Mouse (Mus musculus): ENCODE results near the gene Olfr1555-ps1.

DNA sequence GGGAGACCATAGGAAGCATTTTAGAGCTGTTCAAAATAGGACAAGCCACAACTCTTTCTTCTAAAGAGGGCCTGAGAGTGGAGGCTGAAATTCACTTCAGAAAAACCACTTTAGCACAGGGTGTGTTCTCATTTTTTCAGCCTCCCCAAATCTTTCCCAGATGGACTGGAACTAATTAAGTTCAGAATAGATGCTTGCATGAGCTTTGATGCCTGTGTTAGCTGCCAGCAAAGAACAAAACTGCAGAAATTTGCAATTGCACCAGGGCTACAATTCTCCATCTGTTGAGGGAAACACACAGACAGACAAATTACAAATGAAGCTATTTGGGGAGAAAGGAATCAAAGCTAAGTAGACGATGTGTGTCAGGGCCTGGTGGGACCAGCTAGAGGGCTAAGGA is 26.6 kb downstream of the Olfr1555-ps1 start:
- TF ChIP-seq POLR2A (IDR thresholded peaks at IDR 0.05; ENCODE audit: borderline replicate concordance, extremely low read depth, insufficient read depth, insufficient read length, poor library complexity, severe bottlenecking) (no peak), CTCF (IDR thresholded peaks at IDR 0.05; ENCODE audit: borderline replicate concordance, extremely low read depth, insufficient read depth, insufficient read length) (no peak)
